Mouse (Mus musculus): ENCODE results near the gene Fryl. TPM values are rescaled to one million over a fixed set of nuclear protein-coding genes. Genes with fewer than 3 reads are reported as not detected.

The Fryl gene
- polyA plus RNA-seq (2015; fragmentation: Illumina TruSeq; extraction: RNeasy Lipid Tissue Mini Kit (QIAGEN cat#74804); ENCODE audit: insufficient read depth, low replicate concordance) = 93.4 TPM

DNA sequence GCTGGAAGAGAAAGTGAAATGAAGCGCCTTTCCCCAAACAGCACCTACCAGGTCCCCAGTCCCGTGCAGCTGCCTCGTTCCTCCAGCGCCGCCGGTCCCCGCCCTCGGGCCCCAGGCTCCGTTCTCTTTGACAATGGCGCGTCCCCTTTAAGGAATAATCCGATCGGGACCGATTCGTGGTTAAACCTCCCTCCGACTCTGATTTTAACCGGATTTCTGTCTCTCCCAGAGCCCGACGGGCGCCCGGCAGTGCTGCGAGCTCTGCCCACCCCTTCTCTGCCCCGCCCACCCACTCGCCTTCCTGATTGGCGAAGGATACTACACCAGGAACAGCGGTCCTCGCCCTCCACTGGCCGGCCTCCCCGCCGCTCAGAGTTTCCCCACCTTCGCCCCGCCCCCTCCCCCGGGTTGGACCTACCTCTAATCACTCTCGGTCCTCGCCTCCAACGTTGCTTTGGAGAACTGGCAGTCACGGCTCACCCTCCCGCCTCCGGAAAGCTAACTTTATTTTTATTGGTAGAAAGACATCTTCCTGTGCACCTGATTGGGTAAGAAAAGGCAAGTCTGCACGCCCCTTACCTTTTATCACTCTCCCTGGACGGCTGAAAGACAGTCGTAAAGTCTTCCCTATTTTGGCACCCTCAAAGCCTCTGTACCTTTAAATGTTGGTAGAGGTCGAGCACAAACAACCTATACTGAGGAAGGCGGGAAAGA, at the start of gene Fryl:
TSS of gene Fryl (minus strand) at position 268 of the 714 bp plus-strand sequence.

DNA sequence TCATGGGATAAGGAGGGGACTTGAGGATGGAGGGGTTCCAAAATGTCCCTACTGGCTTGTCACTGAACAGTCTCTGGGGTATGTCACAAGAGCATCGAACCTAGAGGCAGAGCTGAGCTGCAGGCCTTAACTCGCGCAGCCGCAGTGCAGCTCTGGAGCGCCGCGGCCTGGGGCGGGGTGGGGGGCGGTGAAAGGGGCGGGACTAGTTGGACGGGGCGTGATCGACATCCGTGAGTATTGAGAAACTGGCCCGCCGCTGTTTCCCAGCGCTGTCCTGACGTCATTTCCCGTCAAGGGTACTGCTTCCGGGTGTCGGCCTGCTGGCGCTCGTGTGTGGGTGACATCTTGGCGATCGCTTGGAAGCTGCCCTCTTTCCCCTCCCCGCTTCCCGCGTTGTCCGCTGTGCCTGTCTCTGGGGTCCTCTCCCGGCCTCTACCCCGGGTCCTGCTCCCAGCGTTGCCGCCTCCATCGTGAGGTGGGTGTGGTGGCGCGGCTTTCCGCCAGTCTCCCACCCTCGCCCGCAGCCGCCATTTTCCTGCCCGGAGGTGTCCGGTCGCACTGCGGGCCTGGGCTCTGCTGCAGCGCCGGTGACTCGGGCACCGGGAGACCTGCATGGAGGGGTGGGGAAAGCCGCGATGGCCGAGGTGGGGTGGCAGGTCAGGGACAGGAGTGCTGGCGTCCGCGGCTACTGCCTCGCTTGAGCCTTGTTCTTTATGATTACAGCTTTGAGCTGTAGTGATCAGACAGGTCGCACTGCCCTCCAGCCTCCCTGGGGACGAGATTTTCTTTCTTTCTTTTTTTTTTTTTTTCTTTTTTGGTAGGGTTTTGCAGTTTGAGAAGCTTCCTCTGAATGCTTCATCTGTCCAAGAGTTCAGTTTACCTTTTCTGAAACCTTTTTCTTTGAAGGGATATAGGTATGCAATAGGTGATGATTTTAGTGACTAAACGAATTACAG, 36.4 kb upstream of the Fryl start, which contains the start of gene Ociad1:
TSS of gene Ociad1 (plus strand) at position 283 of the 956 bp plus-strand sequence.

DNA sequence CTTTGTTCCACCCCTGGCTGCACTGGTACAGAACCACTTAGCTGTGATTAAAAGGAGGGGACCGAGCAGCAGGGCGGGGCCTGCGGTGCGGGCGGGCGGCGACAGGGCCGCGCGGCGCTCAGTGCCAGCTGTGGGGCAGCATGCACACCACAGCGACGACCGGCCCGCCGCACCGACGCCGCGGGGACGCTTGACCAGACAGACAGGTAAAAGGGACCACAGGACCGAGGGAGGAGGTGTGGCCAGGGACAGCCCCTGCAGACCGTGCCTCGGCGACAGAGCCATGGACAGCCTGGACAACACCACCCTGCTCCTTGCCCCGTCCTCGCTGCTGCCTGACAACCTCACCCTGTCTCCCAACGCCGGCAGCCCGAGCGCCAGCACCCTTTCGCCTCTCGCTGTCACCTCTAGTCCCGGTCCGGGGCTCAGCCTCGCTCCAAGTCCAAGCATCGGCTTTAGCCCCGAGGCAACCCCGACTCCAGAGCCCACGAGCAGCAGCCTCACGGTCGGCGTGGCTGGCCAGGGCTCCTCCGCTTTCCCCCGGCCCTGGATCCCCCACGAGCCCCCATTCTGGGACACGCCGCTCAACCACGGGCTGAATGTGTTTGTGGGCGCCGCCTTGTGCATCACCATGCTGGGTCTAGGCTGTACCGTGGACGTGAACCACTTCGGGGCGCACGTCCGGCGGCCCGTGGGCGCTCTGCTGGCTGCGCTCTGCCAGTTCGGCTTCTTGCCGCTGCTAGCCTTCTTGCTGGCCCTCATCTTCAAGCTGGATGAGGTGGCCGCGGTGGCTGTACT, 249.4 kb downstream of the Fryl start, which contains the start of gene Slc10a4:
TSS of gene Slc10a4 (plus strand) at position 100 of the 798 bp plus-strand sequence.

DNA sequence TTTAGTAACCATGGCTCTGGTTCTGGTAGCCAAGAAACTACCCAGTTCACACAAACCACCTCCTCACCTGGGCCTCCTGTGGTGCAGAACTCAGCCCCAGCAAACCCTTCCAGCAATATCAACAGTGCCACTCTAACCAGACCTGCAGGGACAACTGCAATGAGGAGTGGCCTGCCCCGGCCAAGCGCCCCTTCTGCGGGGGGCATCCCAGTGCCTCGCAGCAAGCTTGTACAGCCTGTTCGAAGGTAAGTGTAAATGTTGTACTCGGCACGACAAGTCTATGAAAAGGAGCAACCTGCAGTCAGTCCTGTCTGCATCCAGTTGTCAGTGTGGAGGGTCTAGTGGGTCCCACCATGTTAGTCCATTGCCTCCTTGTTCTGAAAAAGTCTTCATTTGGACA, 281.8 kb downstream of the Fryl start, which contains the start of gene Gm10135:
TSS of gene Gm10135 (minus strand) at position 101 of the 400 bp plus-strand sequence.

Other genes starting within 250 kb of the Fryl start
- not detected for gene Slc10a4, start 249.7 kb downstream of the Fryl start, polyA plus RNA-seq (2015; fragmentation: Illumina TruSeq; extraction: RNeasy Lipid Tissue Mini Kit (QIAGEN cat#74804); ENCODE audit: insufficient read depth, low replicate concordance)
- gene Ociad1, start 36.2 kb upstream of the Fryl start, polyA plus RNA-seq (2015; fragmentation: Illumina TruSeq; extraction: RNeasy Lipid Tissue Mini Kit (QIAGEN cat#74804); ENCODE audit: insufficient read depth, low replicate concordance) = 327 TPM
- gene Ociad2, start 84.4 kb upstream of the Fryl start, polyA plus RNA-seq (2015; fragmentation: Illumina TruSeq; extraction: RNeasy Lipid Tissue Mini Kit (QIAGEN cat#74804); ENCODE audit: insufficient read depth, low replicate concordance) = 0.21 TPM
- not detected for gene Cwh43, start 149.5 kb upstream of the Fryl start, polyA plus RNA-seq (2015; fragmentation: Illumina TruSeq; extraction: RNeasy Lipid Tissue Mini Kit (QIAGEN cat#74804); ENCODE audit: insufficient read depth, low replicate concordance)
- 12.9 TPM for gene Dcun1d4, start 224.4 kb upstream of the Fryl start, polyA plus RNA-seq (2015; fragmentation: Illumina TruSeq; extraction: RNeasy Lipid Tissue Mini Kit (QIAGEN cat#74804); ENCODE audit: insufficient read depth, low replicate concordance)